Comparison of ENCODE assay signal across 20 mouse cellular contexts in the genomic region with DNA sequence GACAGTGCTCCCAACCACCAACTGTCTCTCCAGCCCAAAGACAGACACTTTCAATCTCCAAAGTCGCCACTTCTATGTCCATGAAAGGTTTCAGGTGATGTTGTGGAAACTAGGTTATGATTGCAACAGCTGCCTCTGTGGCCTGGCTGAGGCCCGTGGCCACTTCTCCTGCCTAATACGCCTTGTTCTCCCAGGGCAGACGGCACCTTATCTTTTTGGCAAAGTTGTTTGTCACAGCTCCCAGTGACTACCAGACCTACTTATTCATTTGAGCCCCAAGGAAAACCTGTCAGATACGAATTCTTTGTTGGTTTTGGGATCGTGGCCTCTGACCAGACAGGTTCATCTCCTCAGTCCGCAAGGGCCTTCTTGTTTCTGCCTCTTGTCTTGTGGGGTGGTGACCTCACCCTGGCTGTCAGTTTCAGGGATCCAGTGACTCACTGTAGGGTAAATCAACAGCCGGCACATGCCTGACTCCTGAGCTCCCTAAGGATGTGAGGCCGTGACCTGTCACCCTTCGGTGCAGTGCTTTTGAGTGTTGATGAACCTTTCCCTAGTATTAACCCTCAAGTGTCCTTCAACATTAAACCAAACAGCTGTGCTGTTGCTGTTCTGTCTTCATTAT. TPM values are rescaled to one million over a fixed set of nuclear protein-coding genes. Genes with fewer than 3 reads are reported as not detected.
"Had no signal": no experiment of that assay in that cellular context is flagged by ENCODE, and none has a peak within 500 bp of the region (broad histone marks: within the 10 kb centered on the region; RNA-seq: fewer than 3 reads in every experiment).

No protein-coding gene starts in this region.

- DNase-seq: kidney, postnatal 4 days; left cerebral cortex, postnatal 4 days; lung, adult 18-20 months; retina, postnatal 1 day; right cerebral cortex, postnatal 14 days; thymus, postnatal 36 days had no signal

- H3K4me2 ChIP-seq: limb, embryonic 13.5 days; midbrain, embryonic 12.5 days; neural tube, embryonic 13.5 days; stomach, embryonic 15.5 days had no signal

- ATAC-seq: midbrain, embryonic 16.5 days had no signal

- H3K27ac ChIP-seq: layer of hippocampus, adult 2 months; limb, embryonic 13.5 days; liver, embryonic 14.5 days; midbrain, embryonic 12.5 days; neural tube, embryonic 13.5 days; stomach, embryonic 15.5 days had no signal

- H3K9me3 ChIP-seq: limb, embryonic 13.5 days; midbrain, embryonic 12.5 days; neural tube, embryonic 13.5 days; stomach, embryonic 15.5 days had no signal

- H3K4me3 ChIP-seq: layer of hippocampus, adult 2 months; limb, embryonic 13.5 days; midbrain, embryonic 12.5 days; neural tube, embryonic 13.5 days; stomach, embryonic 15.5 days had no signal

- H3K27me3 ChIP-seq: limb, embryonic 13.5 days; neural tube, embryonic 13.5 days; stomach, embryonic 15.5 days had no signal

- H3K36me3 ChIP-seq: limb, embryonic 13.5 days; midbrain, embryonic 12.5 days; neural tube, embryonic 13.5 days; stomach, embryonic 15.5 days had no signal

- H3K9ac ChIP-seq: limb, embryonic 13.5 days; liver, embryonic 14.5 days; midbrain, embryonic 12.5 days; neural tube, embryonic 13.5 days; stomach, embryonic 15.5 days had no signal

- H3K4me1 ChIP-seq: limb, embryonic 13.5 days; midbrain, embryonic 12.5 days; neural tube, embryonic 13.5 days; stomach, embryonic 15.5 days had no signal

RNA-seq across cellular contexts. Expression of a gene that starts 15.1 kb away (rescaled TPM):
- total RNA-seq: megakaryocyte-erythroid progenitor cell, adult 5-6 weeks had no signal

RNA-seq across cellular contexts. Expression of a gene that starts 29.7 kb away (rescaled TPM):
- total RNA-seq: layer of hippocampus, postnatal 10 days; left cerebral cortex, postnatal 10 days; left cerebral cortex, postnatal 4 days; liver, adult 2 months; megakaryocyte-erythroid progenitor cell, adult 5-6 weeks had no signal
- polyA plus RNA-seq: limb, embryonic 13.5 days; liver, adult 2 months; liver, embryonic 14.5 days; lung, embryonic 16.5 days; midbrain, embryonic 12.5 days; midbrain, embryonic 16.5 days; neural tube, embryonic 13.5 days; spleen, adult 2 months; testis, adult 2 months had no signal
